Mouse (Mus musculus) left cerebral cortex, postnatal 10 days (tissue): ENCODE measurements around the gene Vmn1r193. TPM values are rescaled to one million over a fixed set of nuclear protein-coding genes. Genes with fewer than 3 reads are reported as not detected.
"Not testable (repeated sequence)": the region's sequence is repeated elsewhere in the genome, so short reads cannot be mapped to it uniquely, and the experiment has no call there.

ENCODE experiments used
- DNase-seq, 2 experiments: peaks; one replicate each; pipeline ENCODE4 v3.0.0; 2021 to 2022; ENCODE audit warnings: low spot score in 2 of 2, mixed read lengths in 1 of 2; ENCODE audit errors: extremely low spot score in 1 of 2
- intact Hi-C: fragments of 180-260 bp; cut with DNase I; formaldehyde crosslinking; loops from one replicate; pipeline ENCODE4 v1.15.1; 2025
- microRNA-seq: library from miRNA; unstranded; fragments of <30 nt; microRNA quantifications from one replicate; pipeline ENCODE4 v1.2.0, GENCODE M21; 2022
- total RNA-seq, 2 experiments: library from RNA; stranded (reverse); gene quantifications; 2 replicates each; pipeline ENCODE4 v1.2.3; 2021

Gene Vmn1r193
- not detected for total RNA-seq

DNA sequence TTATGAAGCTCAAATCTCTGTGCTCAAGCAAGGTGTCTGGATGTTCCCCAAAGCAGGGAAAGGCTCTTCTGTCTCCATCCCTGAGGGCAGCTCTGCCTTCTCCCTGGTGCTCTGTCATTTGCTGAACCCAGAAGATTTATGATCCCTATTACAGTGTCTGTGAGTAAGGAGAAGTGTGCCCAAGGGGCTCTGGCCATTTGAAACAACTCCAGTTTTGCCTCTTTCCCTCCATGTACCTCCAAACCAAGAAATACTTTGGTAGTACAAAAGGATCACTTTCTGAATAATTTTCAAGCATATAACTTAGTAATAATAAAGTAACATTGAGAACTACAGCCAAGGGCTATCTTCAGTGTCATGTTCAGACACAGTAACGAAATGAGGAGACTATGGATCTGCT, at the start of gene Vmn1r193:
Vmn1r193 (minus strand) TSS at position 101 of the 400 bp plus-strand sequence.
- intact Hi-C loops, DNase-seq: not testable (repeated sequence)

DNA sequence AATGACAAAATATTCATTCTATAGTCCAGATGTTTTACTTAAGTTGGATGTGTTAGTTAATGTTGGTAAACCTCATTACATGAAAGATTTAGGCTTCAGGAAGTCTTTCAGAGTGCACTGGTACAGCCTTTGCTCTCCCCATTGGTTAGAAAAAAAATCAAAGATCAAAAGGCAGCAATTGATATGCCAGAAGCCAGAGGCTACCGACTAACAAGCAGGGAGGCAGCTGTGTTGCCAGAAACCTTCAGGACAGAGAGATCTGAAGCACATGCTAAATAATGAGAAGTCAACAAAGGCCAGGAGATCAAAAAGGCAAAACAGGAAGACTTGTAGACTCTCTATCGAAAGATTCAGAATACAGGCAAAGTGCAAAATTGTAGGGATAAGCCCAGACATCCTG, 48.8 kb upstream of the Vmn1r193 start:
- intact Hi-C loops, result no loop called here
- DNase-seq, result no peak

GRCm38 (mm10) chr13:22270222-22270621, 47.3 kb upstream of the Vmn1r193 start, which contains the start of gene Vmn1r195:
Gene Vmn1r195, plus strand, starts transcription at chr13:22270522.
- DNase-seq, result not testable (repeated sequence)

GRCm38 (mm10) chr13:22243915-22244314, 21.0 kb upstream of the Vmn1r193 start, which contains the start of gene Vmn1r194:
Gene Vmn1r194, plus strand, starts transcription at chr13:22244215.
- DNase-seq, result no peak
- intact Hi-C loops, result no loop called here

More at GRCm38 (mm10) chr13:22270222-22270621, 47.3 kb upstream of the Vmn1r193 start, which contains the start of gene Vmn1r195:
- intact Hi-C loops, result not testable (repeated sequence)

DNA sequence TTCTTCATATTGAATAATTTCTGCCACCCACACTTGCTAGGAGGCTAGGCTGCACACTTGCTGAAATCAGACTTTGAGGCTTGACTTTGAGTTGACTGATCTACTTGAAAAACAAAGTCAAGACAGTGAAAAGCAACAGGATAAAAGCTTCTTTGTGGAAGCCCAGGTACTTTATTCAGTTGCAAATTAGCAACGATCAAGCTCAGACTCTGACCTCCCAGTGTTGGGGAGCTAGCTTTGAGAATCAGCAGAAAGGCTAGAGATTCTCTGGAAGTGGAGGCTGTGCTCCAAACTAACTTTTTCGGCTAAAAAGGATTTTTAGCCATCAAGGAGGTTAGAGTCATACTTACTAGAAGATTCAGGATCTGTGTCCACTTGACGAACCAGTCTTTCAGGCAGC, 30.2 kb downstream of the Vmn1r193 start:
- intact Hi-C loops, DNase-seq: not testable (repeated sequence)

GRCm38 (mm10) chr13:22191041-22191440, 31.9 kb downstream of the Vmn1r193 start, which contains the start of gene Vmn1r192:
Gene Vmn1r192, minus strand, starts transcription at chr13:22191141.
- intact Hi-C loops, result no loop called here
- DNase-seq, result no peak

- no peak for DNase-seq
- intact Hi-C loops, result no loop called here
Observed at GRCm38 (mm10) chr13:22190385-22190784, 32.6 kb downstream of the Vmn1r193 start.

DNA sequence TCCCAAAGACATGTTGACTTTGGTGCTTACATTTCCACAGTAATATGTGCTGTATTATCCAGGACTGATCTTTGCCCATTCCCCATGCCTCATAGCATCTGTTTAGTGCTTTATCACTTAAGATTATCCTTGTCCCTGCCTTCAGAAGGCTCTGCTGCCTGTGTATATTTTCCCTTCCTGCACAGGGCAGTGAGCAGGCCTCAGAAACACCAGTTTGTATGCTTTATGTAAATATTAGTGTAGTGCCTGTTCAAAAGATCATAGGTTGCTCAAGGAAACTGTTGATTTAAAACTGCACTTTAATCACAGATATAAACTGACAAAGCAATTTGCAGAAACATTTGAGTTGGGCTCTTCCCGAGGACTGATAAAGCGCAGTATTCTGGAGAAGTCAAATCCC, 33.6 kb downstream of the Vmn1r193 start:
- no peak for DNase-seq

DNA sequence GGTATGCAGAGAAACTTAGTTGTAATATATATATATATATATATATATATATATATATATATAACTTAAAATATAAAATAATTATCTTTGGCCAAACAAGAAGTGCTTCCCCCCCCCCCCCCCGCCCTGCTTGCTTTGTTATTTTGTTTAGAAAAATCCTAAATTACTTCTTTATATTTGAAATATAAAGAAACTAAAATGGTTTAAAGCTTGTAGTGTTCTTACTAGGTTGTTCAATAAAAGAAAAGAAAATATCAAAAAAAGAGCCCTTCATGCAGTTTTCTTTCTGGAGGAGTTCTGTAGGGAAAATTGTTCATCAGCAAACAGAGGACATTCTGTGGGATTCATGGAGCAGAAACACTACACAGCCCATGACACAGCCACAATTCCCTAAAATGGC, 39.1 kb downstream of the Vmn1r193 start, which contains the start of gene Vmn1r191:
Vmn1r191 (minus strand) TSS at position 101 of the 400 bp plus-strand sequence.
- intact Hi-C loops, result no loop called here

More for the DNA sequence above, 33.6 kb downstream of the Vmn1r193 start:
- intact Hi-C loops, result no loop called here

GRCm38 (mm10) chr13:22168416-22168815, 54.5 kb downstream of the Vmn1r193 start:
- DNase-seq, result peak in 1 of 2 experiments; percentile 16
- intact Hi-C loops, result no loop called here

More for the DNA sequence above, 39.1 kb downstream of the Vmn1r193 start, which contains the start of gene Vmn1r191:
- no peak for DNase-seq

Small RNA genes within 50 kb of the gene (microRNA-seq; reads per million reads assigned to microRNA genes)
- gene Gm23282 (not detected), gene Gm25084 (not detected)

Other genes starting within 250 kb of the Vmn1r193 start
- not detected for gene Pom121l2, start 242.0 kb downstream of the Vmn1r193 start, total RNA-seq
- gene Prss16, start 213.4 kb downstream of the Vmn1r193 start, total RNA-seq, result under 1 TPM in 1 of 2 experiments, not detected in 1; 0.55 TPM
- gene Hist1h2ah, start 187.6 kb downstream of the Vmn1r193 start, total RNA-seq, result 10 to 100 TPM; 37.9 to 54.9 TPM
- gene Hist1h2bk, start 187.3 kb downstream of the Vmn1r193 start, total RNA-seq, result 10 to 100 TPM; 38.0 to 50.2 TPM
- 10 to 100 TPM; 45.9 to 47.6 TPM for gene Hist1h4i, start 181.8 kb downstream of the Vmn1r193 start, total RNA-seq
- 10 to 100 TPM; 26.2 to 28.0 TPM for gene Hist1h2ag, start 180.2 kb downstream of the Vmn1r193 start, total RNA-seq
- gene Hist1h2bj, start 179.9 kb downstream of the Vmn1r193 start, total RNA-seq, result 10 to 100 TPM; 21.4 to 25.6 TPM
- not detected for gene Vmn1r188, start 138.7 kb downstream of the Vmn1r193 start, total RNA-seq
- gene Vmn1r189, start 117.3 kb downstream of the Vmn1r193 start, total RNA-seq, result not detected
- not detected for gene Vmn1r191, start 39.2 kb downstream of the Vmn1r193 start, total RNA-seq
- not detected for gene Vmn1r192, start 32.0 kb downstream of the Vmn1r193 start, total RNA-seq
- not detected for gene Vmn1r194, start 21.1 kb upstream of the Vmn1r193 start, total RNA-seq
- gene Vmn1r195, start 47.4 kb upstream of the Vmn1r193 start, total RNA-seq, result not detected
- not detected for gene Vmn1r196, start 66.8 kb upstream of the Vmn1r193 start, total RNA-seq
- gene Vmn1r197, start 101.4 kb upstream of the Vmn1r193 start, total RNA-seq, result not detected
- not detected for gene Vmn1r198, start 127.2 kb upstream of the Vmn1r193 start, total RNA-seq
- not detected for gene Vmn1r199, start 156.7 kb upstream of the Vmn1r193 start, total RNA-seq
- gene Vmn1r200, start 167.2 kb upstream of the Vmn1r193 start, total RNA-seq, result not detected
- not detected for gene Vmn1r201, start 248.8 kb upstream of the Vmn1r193 start, total RNA-seq